Mouse (Mus musculus): Measurements from ENCODE around the gene Scd2. TPM values are rescaled to one million over a fixed set of nuclear protein-coding genes. Genes with fewer than 3 reads are reported as not detected.
A peak's percentile ranks its signal among the peaks of the same experiment; 100 is the strongest.
"Not testable (repeated sequence)": the region's sequence is repeated elsewhere in the genome, so short reads cannot be mapped to it uniquely, and the experiment has no call there.

Gene Scd2
- polyA plus RNA-seq, 1 experiment: 717 TPM

DNA sequence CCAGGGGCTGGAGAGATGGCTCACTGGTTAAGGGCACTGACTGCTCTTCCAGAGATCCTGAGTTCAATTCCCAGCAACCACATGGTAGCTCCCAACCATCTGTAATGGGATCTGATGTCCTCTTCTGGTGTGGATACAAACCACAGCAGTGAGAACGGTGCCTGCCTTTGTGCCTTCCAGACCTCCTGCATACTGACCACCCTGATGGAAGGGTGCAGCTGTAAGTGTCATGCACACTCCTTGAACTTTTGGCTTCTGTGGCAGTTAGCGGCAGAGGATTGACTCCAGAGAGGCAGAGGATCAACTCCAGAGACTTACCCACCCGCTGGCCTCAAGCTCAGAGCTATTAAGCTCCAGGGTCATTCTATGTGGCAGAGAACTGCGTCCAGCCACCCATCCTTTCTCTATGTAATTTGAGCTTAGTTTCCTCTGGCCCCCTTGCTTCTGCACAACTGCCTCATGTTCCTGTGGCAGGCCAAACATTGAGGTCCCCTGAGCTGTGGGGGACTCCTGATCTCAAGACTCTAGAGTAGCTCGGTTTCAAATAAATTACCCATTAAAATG lies 23.4 kb downstream of the Scd2 start:
- peaks cover 2% of the 10 kb centered on the region for H3K4me1 ChIP-seq (ENCODE audit: control insufficient read depth, insufficient read depth, low read length)
- H3K27ac ChIP-seq (ENCODE audit: insufficient read depth, low read length): no peak overlapping the region
- TF ChIP-seq CTCF (IDR thresholded peaks at IDR 0.05; ENCODE audit: extremely low read depth, insufficient read depth, low read length) (no peak), POLR2A (IDR thresholded peaks at IDR 0.05; ENCODE audit: extremely low read depth, insufficient read depth, low read length) (no peak)
- no peak overlapping the region for H3K4me3 ChIP-seq (ENCODE audit: insufficient read depth, low read length)

DNA sequence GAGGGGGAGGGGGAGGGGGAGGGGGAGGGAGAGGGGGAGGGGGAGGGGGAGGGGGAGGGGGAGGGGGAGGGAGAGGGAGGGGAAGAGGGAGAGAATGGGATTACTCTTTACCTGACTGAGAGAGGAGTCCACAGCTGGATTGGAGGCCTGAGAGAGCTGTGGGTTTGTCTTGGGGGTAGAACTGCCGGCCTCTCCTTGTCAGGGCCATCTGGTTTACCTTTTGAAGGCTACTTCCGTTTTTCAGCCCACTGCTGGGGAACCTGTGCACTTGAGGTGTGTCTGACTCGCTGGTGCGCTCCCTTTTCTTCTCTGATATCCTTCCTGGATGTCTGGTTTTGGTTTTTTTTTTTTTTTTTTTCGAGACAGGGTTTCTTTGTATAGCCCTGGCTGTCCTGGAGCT lies 23.9 kb downstream of the Scd2 start:
- H3K4me1 ChIP-seq (ENCODE audit: control insufficient read depth, insufficient read depth, low read length): peaks cover 2% of the 10 kb centered on the region
- no peak overlapping the region for H3K27ac ChIP-seq (ENCODE audit: insufficient read depth, low read length)
- H3K4me3 ChIP-seq (ENCODE audit: insufficient read depth, low read length): no peak overlapping the region
- no peak for TF ChIP-seq POLR2A (IDR thresholded peaks at IDR 0.05; ENCODE audit: extremely low read depth, insufficient read depth, low read length)
- TF ChIP-seq CTCF (IDR thresholded peaks at IDR 0.05; ENCODE audit: extremely low read depth, insufficient read depth, low read length): no peak

DNA sequence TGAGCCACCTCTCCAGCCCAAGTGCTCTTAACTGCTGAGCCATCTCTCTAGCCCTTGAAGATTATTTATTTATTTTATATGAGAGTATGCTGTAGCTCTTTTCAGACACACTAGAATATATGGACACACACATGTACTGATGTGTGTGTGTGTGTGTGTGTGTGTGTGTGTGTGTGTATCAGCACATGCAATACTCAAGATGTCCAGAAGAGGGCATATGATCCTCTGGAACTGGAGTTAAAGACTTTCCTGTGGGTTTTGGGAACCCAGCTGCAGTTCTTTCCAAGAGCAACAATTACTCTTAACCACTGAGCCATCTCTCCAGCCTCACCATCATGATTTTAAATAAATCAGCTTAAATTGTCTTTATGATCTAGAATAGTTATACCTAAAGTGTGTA lies 25.1 kb downstream of the Scd2 start:
- H3K4me1 ChIP-seq (ENCODE audit: control insufficient read depth, insufficient read depth, low read length): peaks cover 2% of the 10 kb centered on the region
- H3K27ac ChIP-seq (ENCODE audit: insufficient read depth, low read length): no peak overlapping the region
- TF ChIP-seq POLR2A (IDR thresholded peaks at IDR 0.05; ENCODE audit: extremely low read depth, insufficient read depth, low read length) (no peak), CTCF (IDR thresholded peaks at IDR 0.05; ENCODE audit: extremely low read depth, insufficient read depth, low read length) (no peak)
- no peak overlapping the region for H3K4me3 ChIP-seq (ENCODE audit: insufficient read depth, low read length)

DNA sequence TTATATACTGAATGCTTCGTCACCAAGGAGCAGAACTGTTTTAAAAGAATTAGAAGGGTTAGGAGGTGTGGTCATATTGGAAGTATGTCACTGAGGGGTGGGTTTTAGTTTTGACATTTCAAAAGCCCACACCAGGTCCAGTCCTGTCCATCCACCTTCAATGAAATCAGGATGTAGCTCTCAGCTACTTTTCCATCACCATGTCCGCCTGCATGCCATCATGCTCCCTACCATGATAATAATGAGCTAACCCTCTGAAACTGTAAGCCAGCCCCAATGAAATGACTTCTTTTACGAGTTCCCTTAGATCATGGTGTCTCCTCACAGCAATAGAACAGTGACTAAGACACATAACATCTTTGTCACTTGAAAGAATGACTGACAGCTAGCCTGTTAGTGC lies 26.8 kb downstream of the Scd2 start:
- TF ChIP-seq CTCF (IDR thresholded peaks at IDR 0.05; ENCODE audit: extremely low read depth, insufficient read depth, low read length) (no peak), POLR2A (IDR thresholded peaks at IDR 0.05; ENCODE audit: extremely low read depth, insufficient read depth, low read length) (no peak)
- Histone ChIP-seq H3K4me1 (ENCODE audit: control insufficient read depth, insufficient read depth, low read length) (no peaks in the 10 kb centered on the region), H3K27ac (ENCODE audit: insufficient read depth, low read length) (no peak overlapping the region), H3K4me3 (ENCODE audit: insufficient read depth, low read length) (no peak overlapping the region)

DNA sequence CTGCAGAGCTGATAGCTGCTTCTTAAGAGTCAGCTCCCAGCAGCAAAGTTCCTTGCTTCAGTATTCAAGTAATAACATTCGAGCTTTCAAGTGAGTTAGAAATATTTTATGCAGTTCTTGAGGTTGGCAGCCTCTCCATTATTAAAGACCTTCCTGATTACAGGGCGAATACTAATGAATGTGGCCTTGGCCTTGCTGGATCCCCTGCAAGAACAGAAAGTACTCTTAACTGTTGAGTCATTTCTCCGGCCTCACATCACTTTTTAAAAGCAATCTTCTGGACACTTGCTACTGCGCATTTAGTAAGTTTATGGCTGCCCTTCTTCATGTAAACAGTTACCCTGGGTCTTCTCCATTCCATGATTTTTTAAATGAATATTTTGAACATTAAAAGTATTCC lies 27.7 kb downstream of the Scd2 start:
- H3K27ac ChIP-seq (ENCODE audit: insufficient read depth, low read length): no peak overlapping the region
- no peak for TF ChIP-seq CTCF (IDR thresholded peaks at IDR 0.05; ENCODE audit: extremely low read depth, insufficient read depth, low read length)
- no peak for TF ChIP-seq POLR2A (IDR thresholded peaks at IDR 0.05; ENCODE audit: extremely low read depth, insufficient read depth, low read length)
- H3K4me1 ChIP-seq (ENCODE audit: control insufficient read depth, insufficient read depth, low read length): no peaks in the 10 kb centered on the region
- no peak overlapping the region for H3K4me3 ChIP-seq (ENCODE audit: insufficient read depth, low read length)

DNA sequence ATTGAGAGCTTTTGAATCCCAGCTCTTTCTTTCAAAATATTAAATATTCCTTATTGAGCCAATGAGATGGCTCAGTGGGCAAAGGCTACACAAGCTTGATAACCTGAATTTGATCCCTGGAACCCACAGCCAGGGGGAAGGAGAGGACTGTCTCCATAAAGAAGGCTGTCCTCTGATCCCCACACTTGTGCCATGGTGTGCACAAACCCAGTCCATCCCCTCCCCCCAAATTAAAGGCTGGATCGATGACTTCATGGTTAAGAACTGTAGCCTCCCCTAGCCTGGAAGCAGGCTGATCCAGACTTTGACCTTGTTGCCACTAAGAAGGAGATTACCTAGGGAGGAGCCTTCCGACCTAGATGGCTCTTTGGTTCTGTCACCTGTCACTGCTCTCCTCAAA lies 28.2 kb downstream of the Scd2 start:
- Histone ChIP-seq H3K4me1 (ENCODE audit: control insufficient read depth, insufficient read depth, low read length) (no peaks in the 10 kb centered on the region), H3K4me3 (ENCODE audit: insufficient read depth, low read length) (no peak overlapping the region), H3K27ac (ENCODE audit: insufficient read depth, low read length) (no peak overlapping the region)
- TF ChIP-seq POLR2A (IDR thresholded peaks at IDR 0.05; ENCODE audit: extremely low read depth, insufficient read depth, low read length) (no peak), CTCF (IDR thresholded peaks at IDR 0.05; ENCODE audit: extremely low read depth, insufficient read depth, low read length) (no peak)

DNA sequence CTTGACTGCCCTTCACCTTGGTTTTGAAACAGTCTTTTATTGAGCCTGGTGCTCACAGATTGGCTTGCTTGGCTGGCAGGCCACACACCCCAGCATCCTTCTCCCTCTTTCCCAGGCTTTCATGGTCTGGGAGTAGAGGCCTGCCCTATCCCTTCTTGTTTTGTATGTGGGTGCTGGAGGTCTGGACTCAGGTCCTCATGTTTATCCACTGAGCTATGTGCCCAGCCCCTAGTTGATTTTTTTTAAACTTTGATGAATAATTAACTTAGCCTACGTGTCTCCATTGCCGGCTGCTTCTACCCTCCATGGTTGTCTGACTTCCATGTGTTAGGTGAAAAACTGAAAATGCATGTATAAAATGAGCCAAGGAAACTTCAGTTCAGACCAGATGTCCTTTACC lies 36.1 kb downstream of the Scd2 start:
- H3K4me3 ChIP-seq (ENCODE audit: insufficient read depth, low read length): no peak overlapping the region
- H3K27ac ChIP-seq (ENCODE audit: insufficient read depth, low read length): no peak overlapping the region
- H3K4me1 ChIP-seq (ENCODE audit: control insufficient read depth, insufficient read depth, low read length): peaks cover 8% of the 10 kb centered on the region
- TF ChIP-seq CTCF (IDR thresholded peaks at IDR 0.05; ENCODE audit: extremely low read depth, insufficient read depth, low read length): no peak
- no peak for TF ChIP-seq POLR2A (IDR thresholded peaks at IDR 0.05; ENCODE audit: extremely low read depth, insufficient read depth, low read length)

DNA sequence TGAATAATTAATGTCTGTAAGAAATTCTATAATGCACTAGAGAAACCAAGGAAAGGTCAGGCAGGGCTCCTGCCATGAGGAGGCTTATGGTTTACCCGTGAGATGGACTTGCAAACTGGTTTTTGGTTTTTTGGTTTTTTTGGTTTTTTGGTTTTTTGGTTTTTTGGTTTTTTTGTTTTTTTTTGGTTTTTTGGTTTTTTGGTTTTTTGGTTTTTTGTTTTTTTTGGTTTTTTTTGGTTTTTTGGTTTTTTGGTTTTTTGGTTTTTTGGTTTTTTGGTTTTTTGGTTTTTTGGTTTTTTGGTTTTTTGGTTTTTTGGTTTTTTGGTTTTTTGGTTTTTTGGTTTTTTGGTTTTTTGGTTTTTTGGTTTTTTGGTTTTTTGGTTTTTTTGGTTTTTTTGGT lies 37.7 kb downstream of the Scd2 start:
- H3K4me1 ChIP-seq (ENCODE audit: control insufficient read depth, insufficient read depth, low read length): peaks cover 11% of the 10 kb centered on the region
- H3K4me3 ChIP-seq (ENCODE audit: insufficient read depth, low read length); H3K27ac ChIP-seq (ENCODE audit: insufficient read depth, low read length): not testable (repeated sequence)

DNA sequence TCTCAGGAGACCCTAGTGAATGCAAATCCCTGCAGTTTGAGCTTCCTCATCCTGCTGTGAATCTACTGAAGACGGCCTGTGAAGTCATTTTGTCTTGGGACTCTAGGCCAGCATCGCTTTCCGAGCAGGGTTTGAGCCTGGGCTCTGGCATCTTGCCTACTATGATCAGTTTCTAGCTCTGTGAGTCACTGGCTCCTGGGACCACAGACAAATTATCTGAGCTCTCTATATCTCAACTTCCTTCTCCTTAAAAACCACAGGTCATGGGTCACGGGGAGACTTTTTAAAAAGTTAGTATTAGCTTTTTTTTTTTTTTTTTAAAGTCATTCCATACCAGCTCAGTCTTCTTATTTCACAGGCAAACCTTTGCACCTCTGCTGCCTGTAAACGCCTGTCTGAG lies 38.4 kb downstream of the Scd2 start:
- Histone ChIP-seq H3K27ac (ENCODE audit: insufficient read depth, low read length) (no peak overlapping the region), H3K4me1 (ENCODE audit: control insufficient read depth, insufficient read depth, low read length) (peaks cover 12% of the 10 kb centered on the region), H3K4me3 (ENCODE audit: insufficient read depth, low read length) (no peak overlapping the region)
- TF ChIP-seq CTCF (IDR thresholded peaks at IDR 0.05; ENCODE audit: extremely low read depth, insufficient read depth, low read length) (no peak), POLR2A (IDR thresholded peaks at IDR 0.05; ENCODE audit: extremely low read depth, insufficient read depth, low read length) (no peak)

DNA sequence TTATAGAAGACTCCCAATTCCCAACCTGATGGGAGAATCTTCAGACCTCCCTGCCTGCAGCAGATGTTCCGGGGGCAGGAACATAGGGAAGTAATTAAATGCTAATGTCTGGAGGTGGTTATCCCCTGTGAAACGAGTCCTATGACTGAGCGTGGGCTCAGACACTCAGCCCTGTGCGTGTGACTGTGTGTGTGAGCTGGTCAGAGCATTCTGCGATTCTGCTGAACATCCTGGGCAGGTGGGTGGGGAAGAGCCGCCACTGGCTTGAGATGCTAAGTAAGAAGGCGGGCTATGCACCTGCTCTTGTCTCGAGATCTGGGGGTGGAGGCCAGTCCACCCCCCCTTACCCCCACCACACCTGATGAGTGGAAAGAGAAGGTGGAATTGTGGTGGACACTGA lies 38.9 kb downstream of the Scd2 start:
- peak overlapping the region; percentile 36; the same call in 1 of the 2 replicates for H3K27ac ChIP-seq (ENCODE audit: insufficient read depth, low read length)
- TF ChIP-seq POLR2A (IDR thresholded peaks at IDR 0.05; ENCODE audit: extremely low read depth, insufficient read depth, low read length) (no peak), CTCF (IDR thresholded peaks at IDR 0.05; ENCODE audit: extremely low read depth, insufficient read depth, low read length) (no peak)
- peaks cover 12% of the 10 kb centered on the region for H3K4me1 ChIP-seq (ENCODE audit: control insufficient read depth, insufficient read depth, low read length)
- no peak overlapping the region for H3K4me3 ChIP-seq (ENCODE audit: insufficient read depth, low read length)
